Mouse (Mus musculus) 3134 (cell line): ENCODE measurements around the gene A330070K13Rik.

Experiments used
- DNase-seq: peaks from one replicate; pipeline ENCODE4 v3.0.0-alpha.2; 2011; ENCODE audit warnings: low spot score; ENCODE audit not compliant: insufficient read length; ENCODE audit errors: extremely low read depth

Gene A330070K13Rik

GRCm38 (mm10) chr5:130331206-130331605 lies 53.2 kb downstream of the A330070K13Rik start:
- no peak for DNase-seq

DNA sequence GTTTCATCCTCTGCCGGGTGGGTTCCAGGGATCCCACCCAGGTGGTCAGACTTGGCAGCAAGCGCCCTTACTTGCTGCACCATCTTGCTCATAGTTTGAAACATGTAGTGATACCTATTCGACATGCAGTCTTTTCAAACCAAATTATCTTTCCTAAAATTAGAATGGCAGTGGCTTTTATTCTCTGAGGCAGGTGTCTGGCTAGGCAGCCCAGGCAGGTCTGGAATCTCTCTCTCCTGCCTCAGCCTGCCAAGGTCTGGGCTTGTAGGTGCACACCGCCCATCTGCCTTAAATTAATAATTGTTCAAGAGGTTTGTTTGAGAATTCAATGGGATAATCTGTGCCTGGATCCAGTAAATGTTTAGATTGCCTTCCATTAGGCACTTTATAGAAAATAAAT lies 53.6 kb downstream of the A330070K13Rik start:
- no peak for DNase-seq

DNA sequence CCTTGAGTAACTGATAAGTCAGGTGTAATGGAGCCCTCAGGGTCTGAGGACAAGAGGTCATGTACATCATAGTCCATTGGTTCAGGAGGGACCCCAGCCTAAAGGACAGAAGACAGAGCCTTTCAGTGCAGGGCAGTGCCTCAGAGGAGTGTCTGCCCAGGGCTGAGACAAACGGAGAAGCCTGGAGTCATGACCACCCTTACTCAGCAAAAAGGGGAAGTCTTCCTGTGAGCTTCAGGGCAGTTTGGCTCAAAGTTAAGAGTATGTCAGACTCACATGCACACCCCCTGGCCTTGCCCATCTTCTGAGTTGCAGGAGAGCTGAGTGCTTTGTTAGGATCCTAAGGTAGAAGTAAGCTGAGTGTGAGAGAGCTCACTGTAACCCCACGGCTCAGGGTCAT lies 54.5 kb downstream of the A330070K13Rik start:
- no peak for DNase-seq
